Mouse (Mus musculus): ENCODE data around the gene Maml3. TPM values are rescaled to one million over a fixed set of nuclear protein-coding genes. Genes with fewer than 3 reads are reported as not detected.

Gene Maml3
- polyA plus RNA-seq, 1 experiment from 2014 or later: 4.1 TPM

- Histone ChIP-seq H3K9ac (no peak overlapping the region), H3K9me3 (no peaks in the 10 kb centered on the region), H3K27ac (no peak overlapping the region), H3K4me1 (replicated peaks) (no peaks in the 10 kb centered on the region), H3K4me2 (replicated peaks) (no peak overlapping the region), H3K36me3 (no peaks in the 10 kb centered on the region), H3K4me3 (replicated peaks) (no peak overlapping the region), H3K27me3 (replicated peaks) (no peaks in the 10 kb centered on the region)
- WGBS: 94% methylated on average over 13 of the region's 13 CpGs
- ATAC-seq: no peak
These were observed 170.1 kb downstream of the Maml3 start for GRCm38 (mm10) chr3:51934531-51935485.

GRCm38 (mm10) chr3:51928188-51928587 is 176.7 kb downstream of the Maml3 start:
- Histone ChIP-seq H3K4me1 (replicated peaks) (no peaks in the 10 kb centered on the region), H3K9ac (no peak overlapping the region), H3K27me3 (replicated peaks) (no peaks in the 10 kb centered on the region), H3K9me3 (no peaks in the 10 kb centered on the region), H3K4me2 (replicated peaks) (no peak overlapping the region), H3K27ac (no peak overlapping the region), H3K36me3 (no peaks in the 10 kb centered on the region), H3K4me3 (replicated peaks) (no peak overlapping the region)
- WGBS: 89% methylated on average over 14 of the region's 14 CpGs
- no peak for ATAC-seq

- Histone ChIP-seq H3K36me3 (no peaks in the 10 kb centered on the region), H3K4me2 (replicated peaks) (no peak overlapping the region), H3K9me3 (no peaks in the 10 kb centered on the region), H3K27me3 (replicated peaks) (no peaks in the 10 kb centered on the region), H3K27ac (no peak overlapping the region), H3K9ac (no peak overlapping the region), H3K4me1 (replicated peaks) (no peaks in the 10 kb centered on the region), H3K4me3 (replicated peaks) (no peak overlapping the region)
- 84% methylated on average over 7 of the region's 7 CpGs for WGBS
- no peak for ATAC-seq
These were observed 177.3 kb downstream of the Maml3 start for GRCm38 (mm10) chr3:51927591-51927990.

GRCm38 (mm10) chr3:51927043-51927442 is 177.8 kb downstream of the Maml3 start:
- ATAC-seq: no peak
- H3K27ac ChIP-seq: no peak overlapping the region
- H3K9ac ChIP-seq: no peak overlapping the region
- H3K9me3 ChIP-seq: no peaks in the 10 kb centered on the region
- no peaks in the 10 kb centered on the region for H3K36me3 ChIP-seq
- no peaks in the 10 kb centered on the region for H3K27me3 ChIP-seq (replicated peaks)
- H3K4me1 ChIP-seq (replicated peaks): no peaks in the 10 kb centered on the region
- 63% methylated on average over 6 of the region's 6 CpGs for WGBS
- no peak overlapping the region for H3K4me3 ChIP-seq (replicated peaks)
- no peak overlapping the region for H3K4me2 ChIP-seq (replicated peaks)

- ATAC-seq: no peak
- H3K9me3 ChIP-seq: no peaks in the 10 kb centered on the region
These were observed 179.1 kb downstream of the Maml3 start for GRCm38 (mm10) chr3:51925758-51926157.

GRCm38 (mm10) chr3:51924636-51925035 is 180.2 kb downstream of the Maml3 start:
- no peaks in the 10 kb centered on the region for H3K9me3 ChIP-seq
- no peaks in the 10 kb centered on the region for H3K27me3 ChIP-seq (replicated peaks)
- no peak overlapping the region for H3K4me2 ChIP-seq (replicated peaks)
- no peak for ATAC-seq
- no peak overlapping the region for H3K4me3 ChIP-seq (replicated peaks)
- H3K36me3 ChIP-seq: no peaks in the 10 kb centered on the region
- no peak overlapping the region for H3K27ac ChIP-seq
- no peaks in the 10 kb centered on the region for H3K4me1 ChIP-seq (replicated peaks)
- WGBS: 69% methylated on average over 5 of the region's 5 CpGs
- no peak overlapping the region for H3K9ac ChIP-seq

More at GRCm38 (mm10) chr3:51925758-51926157, 179.1 kb downstream of the Maml3 start:
- Histone ChIP-seq H3K27me3 (replicated peaks) (no peaks in the 10 kb centered on the region), H3K27ac (no peak overlapping the region), H3K4me2 (replicated peaks) (no peak overlapping the region), H3K9ac (no peak overlapping the region), H3K36me3 (no peaks in the 10 kb centered on the region), H3K4me1 (replicated peaks) (no peaks in the 10 kb centered on the region), H3K4me3 (replicated peaks) (no peak overlapping the region)
- WGBS: 63% methylated on average over 2 of the region's 2 CpGs

GRCm38 (mm10) chr3:51923800-51924199 is 181.1 kb downstream of the Maml3 start:
- WGBS: 69% methylated on average over 6 of the region's 6 CpGs
- H3K4me1 ChIP-seq (replicated peaks): no peaks in the 10 kb centered on the region
- no peak overlapping the region for H3K4me3 ChIP-seq (replicated peaks)
- H3K4me2 ChIP-seq (replicated peaks): no peak overlapping the region
- no peak overlapping the region for H3K9ac ChIP-seq
- H3K27me3 ChIP-seq (replicated peaks): no peaks in the 10 kb centered on the region
- H3K27ac ChIP-seq: no peak overlapping the region
- no peaks in the 10 kb centered on the region for H3K9me3 ChIP-seq
- H3K36me3 ChIP-seq: no peaks in the 10 kb centered on the region
- no peak for ATAC-seq

- Histone ChIP-seq H3K9me3 (no peaks in the 10 kb centered on the region), H3K9ac (no peak overlapping the region), H3K4me3 (replicated peaks) (no peak overlapping the region), H3K27ac (peak overlapping the region; percentile 71), H3K4me2 (replicated peaks) (peak overlapping the region; percentile 47), H3K4me1 (replicated peaks) (peaks cover 34% of the 10 kb centered on the region), H3K36me3 (no peaks in the 10 kb centered on the region), H3K27me3 (replicated peaks) (no peaks in the 10 kb centered on the region)
- 56% methylated on average over 4 of the region's 4 CpGs for WGBS
- ATAC-seq: peak; percentile 56
These were observed 188.0 kb downstream of the Maml3 start for GRCm38 (mm10) chr3:51916902-51917301.

GRCm38 (mm10) chr3:51916060-51916870 is 188.6 kb downstream of the Maml3 start:
- H3K27me3 ChIP-seq (replicated peaks): no peaks in the 10 kb centered on the region
- no peaks in the 10 kb centered on the region for H3K9me3 ChIP-seq
- peaks cover 34% of the 10 kb centered on the region for H3K4me1 ChIP-seq (replicated peaks)
- H3K9ac ChIP-seq: peak overlapping the region; percentile 26; the same call in 1 of the 2 replicates
- peak overlapping the region; percentile 47 for H3K4me2 ChIP-seq (replicated peaks)
- H3K36me3 ChIP-seq: no peaks in the 10 kb centered on the region
- H3K4me3 ChIP-seq (replicated peaks): no peak overlapping the region
- H3K27ac ChIP-seq: peak overlapping the region; percentile 92
- peak; percentile 94 for ATAC-seq
- 8% methylated on average over 10 of the region's 10 CpGs for WGBS

GRCm38 (mm10) chr3:51915415-51915814 is 189.5 kb downstream of the Maml3 start:
- H3K27me3 ChIP-seq (replicated peaks): no peaks in the 10 kb centered on the region
- H3K9me3 ChIP-seq: no peaks in the 10 kb centered on the region
- peak overlapping the region; percentile 92 for H3K27ac ChIP-seq
- H3K9ac ChIP-seq: no peak overlapping the region
- H3K4me1 ChIP-seq (replicated peaks): peaks cover 34% of the 10 kb centered on the region
- no peaks in the 10 kb centered on the region for H3K36me3 ChIP-seq
- no peak overlapping the region for H3K4me3 ChIP-seq (replicated peaks)
- peak overlapping the region; percentile 47; the same call in 1 of the 2 replicates for H3K4me2 ChIP-seq (replicated peaks)
- 56% methylated on average over 1 of the region's 1 CpGs for WGBS
- ATAC-seq: no peak

GRCm38 (mm10) chr3:51914900-51915299 is 190.0 kb downstream of the Maml3 start:
- WGBS: 69% methylated on average over 4 of the region's 4 CpGs
- ATAC-seq: no peak
- Histone ChIP-seq H3K9ac (no peak overlapping the region), H3K27ac (no peak overlapping the region), H3K4me1 (replicated peaks) (peaks cover 34% of the 10 kb centered on the region), H3K27me3 (replicated peaks) (no peaks in the 10 kb centered on the region), H3K36me3 (no peaks in the 10 kb centered on the region), H3K4me2 (replicated peaks) (no peak overlapping the region), H3K9me3 (no peaks in the 10 kb centered on the region), H3K4me3 (replicated peaks) (no peak overlapping the region)

GRCm38 (mm10) chr3:51913498-51913897 is 191.4 kb downstream of the Maml3 start:
- Histone ChIP-seq H3K27ac (no peak overlapping the region), H3K36me3 (no peaks in the 10 kb centered on the region), H3K9ac (no peak overlapping the region), H3K4me3 (replicated peaks) (no peak overlapping the region), H3K9me3 (no peaks in the 10 kb centered on the region), H3K4me2 (replicated peaks) (no peak overlapping the region), H3K27me3 (replicated peaks) (no peaks in the 10 kb centered on the region), H3K4me1 (replicated peaks) (peaks cover 40% of the 10 kb centered on the region)
- no peak for ATAC-seq
- WGBS: 72% methylated on average over 8 of the region's 8 CpGs
